Mouse (Mus musculus) embryo, embryonic 10.5 days (tissue): ENCODE measurements around the gene Jade2.

Source experiments
- DNase-seq: peaks from one replicate; pipeline ENCODE4 v3.0.0-alpha.2; 2015; ENCODE audit warnings: low spot score

Gene Jade2

GRCm38 (mm10) chr11:51857081-51857671, at the start of gene Jade2:
Gene Jade2 (minus strand): TSS chr11:51857653.
- peak; percentile 55 for DNase-seq

- DNase-seq = no peak
Observed at GRCm38 (mm10) chr11:51904224-51904623, 46.8 kb upstream of the Jade2 start.

GRCm38 (mm10) chr11:51899691-51900090, 42.2 kb upstream of the Jade2 start:
- no peak for DNase-seq

GRCm38 (mm10) chr11:51898326-51899080, 41.0 kb upstream of the Jade2 start:
- no peak for DNase-seq

GRCm38 (mm10) chr11:51897311-51897710, 39.9 kb upstream of the Jade2 start:
- no peak for DNase-seq

- no peak for DNase-seq
Observed at GRCm38 (mm10) chr11:51896012-51896411, 38.6 kb upstream of the Jade2 start.

- DNase-seq = no peak
Observed at GRCm38 (mm10) chr11:51885681-51886080, 28.2 kb upstream of the Jade2 start.

- DNase-seq = no peak
Observed at GRCm38 (mm10) chr11:51884092-51884491, 26.6 kb upstream of the Jade2 start.

- DNase-seq = no peak
Observed at GRCm38 (mm10) chr11:51883670-51884069, 26.2 kb upstream of the Jade2 start.

- no peak for DNase-seq
Observed at GRCm38 (mm10) chr11:51881776-51882175, 24.3 kb upstream of the Jade2 start.

GRCm38 (mm10) chr11:51881041-51881730, 23.7 kb upstream of the Jade2 start:
- DNase-seq = no peak

GRCm38 (mm10) chr11:51876943-51877344, 19.5 kb upstream of the Jade2 start:
- no peak for DNase-seq

- DNase-seq = peak; percentile 27
Observed at GRCm38 (mm10) chr11:51875792-51876195, 18.3 kb upstream of the Jade2 start.

GRCm38 (mm10) chr11:51875086-51875485, 17.6 kb upstream of the Jade2 start:
- DNase-seq = no peak

- no peak for DNase-seq
Observed at GRCm38 (mm10) chr11:51874266-51875036, 17.0 kb upstream of the Jade2 start.

GRCm38 (mm10) chr11:51873141-51873540, 15.7 kb upstream of the Jade2 start:
- DNase-seq = no peak

GRCm38 (mm10) chr11:51867261-51867660, 9.8 kb upstream of the Jade2 start:
- no peak for DNase-seq

GRCm38 (mm10) chr11:51866020-51866419, 8.6 kb upstream of the Jade2 start:
- DNase-seq = no peak

GRCm38 (mm10) chr11:51860666-51861065, 3.2 kb upstream of the Jade2 start:
- no peak for DNase-seq

- peak; percentile 7 for DNase-seq
Observed at GRCm38 (mm10) chr11:51859561-51859960, 2.1 kb upstream of the Jade2 start.

- peak; percentile 67 for DNase-seq
Observed at GRCm38 (mm10) chr11:51858528-51859051, 1.1 kb upstream of the Jade2 start.
